Mouse (Mus musculus): ENCODE data around the gene Ces2g. TPM values are rescaled to one million over a fixed set of nuclear protein-coding genes. Genes with fewer than 3 reads are reported as not detected.

Gene Ces2g
- 0.56 and 0.62 TPM in 2 replicates for polyA plus RNA-seq (2014; fragmentation: Nextera tagmentation; extraction: Ambion mirVana)

GRCm38 (mm10) chr8:104961537-104961961, at the start of gene Ces2g:
Gene Ces2g (plus strand): TSS chr8:104961718.
- H3K27ac ChIP-seq (ENCODE audit: low read depth, low read length), result no peak within 1 kb of the TSS
- 56% methylated on average over 5 of the region's 5 CpGs for WGBS (ENCODE audit: insufficient replicate concordance)
- no peaks in the 10 kb centered on the region for H3K27me3 ChIP-seq (ENCODE audit: control insufficient read depth, insufficient read depth, low read length)
- no peak within 1 kb of the TSS for H3K9ac ChIP-seq (ENCODE audit: low read depth, low read length)
- H3K4me3 ChIP-seq (ENCODE audit: low read depth, low read length), result no peak within 1 kb of the TSS
- H3K4me2 ChIP-seq, result no peak within 1 kb of the TSS
- no peaks in the 10 kb centered on the region for H3K36me3 ChIP-seq (ENCODE audit: control insufficient read depth, insufficient read depth, low read length)
- ATAC-seq (replicated peaks; ENCODE audit: insufficient number of reproducible peaks, low FRiP score, low TSS enrichment), result no peak
- no peaks in the 10 kb centered on the region for H3K4me1 ChIP-seq (ENCODE audit: control insufficient read depth, insufficient read depth, low read length)
- no peaks in the 10 kb centered on the region for H3K9me3 ChIP-seq (replicated peaks; ENCODE audit: control insufficient read depth, low read length)

GRCm38 (mm10) chr8:104925972-104926596, 35.4 kb upstream of the Ces2g start, which contains the start of gene Ces2e:
Gene Ces2e (plus strand): TSS chr8:104926260.
- Histone ChIP-seq H3K27me3 (ENCODE audit: control insufficient read depth, insufficient read depth, low read length) (no peaks in the 10 kb centered on the region), H3K36me3 (ENCODE audit: control insufficient read depth, insufficient read depth, low read length) (no peaks in the 10 kb centered on the region), H3K9me3 (replicated peaks; ENCODE audit: control insufficient read depth, low read length) (no peaks in the 10 kb centered on the region), H3K9ac (ENCODE audit: low read depth, low read length) (no peak within 1 kb of the TSS), H3K27ac (ENCODE audit: low read depth, low read length) (no peak within 1 kb of the TSS), H3K4me1 (ENCODE audit: control insufficient read depth, insufficient read depth, low read length) (no peaks in the 10 kb centered on the region), H3K4me3 (ENCODE audit: low read depth, low read length) (no peak within 1 kb of the TSS), H3K4me2 (no peak within 1 kb of the TSS)
- WGBS (ENCODE audit: insufficient replicate concordance), result 74% methylated on average over 5 of the region's 5 CpGs
- no peak for ATAC-seq (replicated peaks; ENCODE audit: insufficient number of reproducible peaks, low FRiP score, low TSS enrichment)

GRCm38 (mm10) chr8:104927301-104927700, 34.2 kb upstream of the Ces2g start:
- ATAC-seq (replicated peaks; ENCODE audit: insufficient number of reproducible peaks, low FRiP score, low TSS enrichment), result no peak
- 76% methylated on average over 3 of the region's 3 CpGs for whole genome bisulfite sequencing (ENCODE audit: insufficient replicate concordance)
- no peaks in the 10 kb centered on the region for H3K27me3 ChIP-seq (ENCODE audit: control insufficient read depth, insufficient read depth, low read length)

GRCm38 (mm10) chr8:104944665-104945064, 16.9 kb upstream of the Ces2g start:
- Histone ChIP-seq H3K9me3 (replicated peaks; ENCODE audit: control insufficient read depth, low read length) (no peaks in the 10 kb centered on the region), H3K9ac (ENCODE audit: low read depth, low read length) (no peak overlapping the region), H3K4me3 (ENCODE audit: low read depth, low read length) (no peak overlapping the region), H3K4me1 (ENCODE audit: control insufficient read depth, insufficient read depth, low read length) (no peaks in the 10 kb centered on the region), H3K27ac (ENCODE audit: low read depth, low read length) (no peak overlapping the region), H3K4me2 (no peak overlapping the region), H3K36me3 (ENCODE audit: control insufficient read depth, insufficient read depth, low read length) (no peaks in the 10 kb centered on the region), H3K27me3 (ENCODE audit: control insufficient read depth, insufficient read depth, low read length) (no peaks in the 10 kb centered on the region)
- 71% methylated on average over 2 of the region's 2 CpGs for WGBS (ENCODE audit: insufficient replicate concordance)
- ATAC-seq (replicated peaks; ENCODE audit: insufficient number of reproducible peaks, low FRiP score, low TSS enrichment), result no peak

More at GRCm38 (mm10) chr8:104927301-104927700, 34.2 kb upstream of the Ces2g start:
- Histone ChIP-seq H3K9me3 (replicated peaks; ENCODE audit: control insufficient read depth, low read length) (no peaks in the 10 kb centered on the region), H3K4me1 (ENCODE audit: control insufficient read depth, insufficient read depth, low read length) (no peaks in the 10 kb centered on the region), H3K27ac (ENCODE audit: low read depth, low read length) (no peak overlapping the region), H3K4me2 (no peak overlapping the region), H3K36me3 (ENCODE audit: control insufficient read depth, insufficient read depth, low read length) (no peaks in the 10 kb centered on the region), H3K9ac (ENCODE audit: low read depth, low read length) (no peak overlapping the region), H3K4me3 (ENCODE audit: low read depth, low read length) (no peak overlapping the region)

GRCm38 (mm10) chr8:104947056-104947455, 14.5 kb upstream of the Ces2g start, which contains the start of gene Ces2f:
Gene Ces2f (plus strand): TSS chr8:104947356.
- no peaks in the 10 kb centered on the region for H3K27me3 ChIP-seq (ENCODE audit: control insufficient read depth, insufficient read depth, low read length)
- H3K4me1 ChIP-seq (ENCODE audit: control insufficient read depth, insufficient read depth, low read length), result no peaks in the 10 kb centered on the region
- no peak within 1 kb of the TSS for H3K4me2 ChIP-seq
- no peak within 1 kb of the TSS for H3K27ac ChIP-seq (ENCODE audit: low read depth, low read length)
- H3K36me3 ChIP-seq (ENCODE audit: control insufficient read depth, insufficient read depth, low read length), result no peaks in the 10 kb centered on the region
- 70% methylated on average over 4 of the region's 4 CpGs for WGBS (ENCODE audit: insufficient replicate concordance)
- H3K4me3 ChIP-seq (ENCODE audit: low read depth, low read length), result no peak within 1 kb of the TSS
- no peak within 1 kb of the TSS for H3K9ac ChIP-seq (ENCODE audit: low read depth, low read length)
- ATAC-seq (replicated peaks; ENCODE audit: insufficient number of reproducible peaks, low FRiP score, low TSS enrichment), result no peak
- H3K9me3 ChIP-seq (replicated peaks; ENCODE audit: control insufficient read depth, low read length), result no peaks in the 10 kb centered on the region

- H3K27ac ChIP-seq (ENCODE audit: low read depth, low read length), result no peak overlapping the region
- ATAC-seq (replicated peaks; ENCODE audit: insufficient number of reproducible peaks, low FRiP score, low TSS enrichment), result no peak
- H3K4me1 ChIP-seq (ENCODE audit: control insufficient read depth, insufficient read depth, low read length), result no peaks in the 10 kb centered on the region
- H3K4me3 ChIP-seq (ENCODE audit: low read depth, low read length), result no peak overlapping the region
- H3K9ac ChIP-seq (ENCODE audit: low read depth, low read length), result no peak overlapping the region
- no peaks in the 10 kb centered on the region for H3K36me3 ChIP-seq (ENCODE audit: control insufficient read depth, insufficient read depth, low read length)
- H3K4me2 ChIP-seq, result no peak overlapping the region
- H3K9me3 ChIP-seq (replicated peaks; ENCODE audit: control insufficient read depth, low read length), result no peaks in the 10 kb centered on the region
- 74% methylated on average over 5 of the region's 5 CpGs for WGBS (ENCODE audit: insufficient replicate concordance)
- H3K27me3 ChIP-seq (ENCODE audit: control insufficient read depth, insufficient read depth, low read length), result no peaks in the 10 kb centered on the region
Observed at GRCm38 (mm10) chr8:104949031-104949430, 12.5 kb upstream of the Ces2g start.

- H3K9ac ChIP-seq (ENCODE audit: low read depth, low read length), result no peak overlapping the region
- WGBS (ENCODE audit: insufficient replicate concordance), result 67% methylated on average over 8 of the region's 8 CpGs
- H3K36me3 ChIP-seq (ENCODE audit: control insufficient read depth, insufficient read depth, low read length), result no peaks in the 10 kb centered on the region
- ATAC-seq (replicated peaks; ENCODE audit: insufficient number of reproducible peaks, low FRiP score, low TSS enrichment), result no peak
- H3K27ac ChIP-seq (ENCODE audit: low read depth, low read length), result no peak overlapping the region
- H3K4me2 ChIP-seq, result no peak overlapping the region
- H3K27me3 ChIP-seq (ENCODE audit: control insufficient read depth, insufficient read depth, low read length), result no peaks in the 10 kb centered on the region
- H3K9me3 ChIP-seq (replicated peaks; ENCODE audit: control insufficient read depth, low read length), result no peaks in the 10 kb centered on the region
- H3K4me1 ChIP-seq (ENCODE audit: control insufficient read depth, insufficient read depth, low read length), result no peaks in the 10 kb centered on the region
- no peak overlapping the region for H3K4me3 ChIP-seq (ENCODE audit: low read depth, low read length)
Observed at GRCm38 (mm10) chr8:104962229-104962901, 847 bp downstream of the Ces2g start.

GRCm38 (mm10) chr8:104963375-104963894, 1.9 kb downstream of the Ces2g start:
- Histone ChIP-seq H3K27ac (ENCODE audit: low read depth, low read length) (no peak overlapping the region), H3K4me3 (ENCODE audit: low read depth, low read length) (no peak overlapping the region), H3K4me2 (no peak overlapping the region), H3K4me1 (ENCODE audit: control insufficient read depth, insufficient read depth, low read length) (no peaks in the 10 kb centered on the region), H3K9ac (ENCODE audit: low read depth, low read length) (no peak overlapping the region), H3K27me3 (ENCODE audit: control insufficient read depth, insufficient read depth, low read length) (no peaks in the 10 kb centered on the region), H3K9me3 (replicated peaks; ENCODE audit: control insufficient read depth, low read length) (no peaks in the 10 kb centered on the region), H3K36me3 (ENCODE audit: control insufficient read depth, insufficient read depth, low read length) (no peaks in the 10 kb centered on the region)
- no peak for ATAC-seq (replicated peaks; ENCODE audit: insufficient number of reproducible peaks, low FRiP score, low TSS enrichment)
- 85% methylated on average over 4 of the region's 4 CpGs for WGBS (ENCODE audit: insufficient replicate concordance)

All from heart, embryonic 11.5 days (tissue).